Mouse (Mus musculus) MEL (cell line): ENCODE results near the gene Atf5. TPM values are rescaled to one million over a fixed set of nuclear protein-coding genes. Genes with fewer than 3 reads are reported as not detected.

Source experiments
- DNase-seq: peaks from one replicate; pipeline ENCODE4 v3.0.0; 2011; ENCODE audit warnings: low read depth, low spot score
- H3K27ac ChIP-seq: 2 replicates; pipeline ENCODE4 v1.5.1; 2012; ENCODE audit warnings: low read depth, mild to moderate bottlenecking, control low read depth, low read length, moderate library complexity; ENCODE audit not compliant: control insufficient read depth
- H3K27me3 ChIP-seq, 2 experiments: fragments of 150-350 bp in 1 of 2; sonication (generic) in 1 of 2; 2 replicates each; pipeline ENCODE4 v1.6.1; 2012; ENCODE audit warnings: low read length in 2 of 2, mild to moderate bottlenecking in 2 of 2, improper control_type of control experiment in 1 of 2, moderate library complexity in 1 of 2; ENCODE audit not compliant: insufficient read depth in 2 of 2, control insufficient read depth in 1 of 2
- H3K36me3 ChIP-seq, 2 experiments: 2 replicates each; pipeline ENCODE4 v1.6.1; 2012 to 2014; ENCODE audit warnings: low read length in 2 of 2, improper control_type of control experiment in 1 of 2, inconsistent platforms in 1 of 2, mild to moderate bottlenecking in 1 of 2; ENCODE audit not compliant: insufficient read depth in 2 of 2, control insufficient read depth in 1 of 2
- H3K4me1 ChIP-seq, 2 experiments: fragments of 150-350 bp in 1 of 2; sonication (generic) in 1 of 2; 2 replicates each; pipeline ENCODE4 v1.6.1; 2012; ENCODE audit warnings: low read length in 2 of 2, improper control_type of control experiment in 1 of 2, mild to moderate bottlenecking in 1 of 2; ENCODE audit not compliant: insufficient read depth in 2 of 2, control insufficient read depth in 1 of 2
- H3K4me3 ChIP-seq, 2 experiments: fragments of 150-350 bp in 1 of 2; sonication (generic) in 1 of 2; 2 replicates each; pipeline ENCODE4 v1.5.1; 2012; ENCODE audit warnings: low read depth in 2 of 2, low read length in 2 of 2, mild to moderate bottlenecking in 2 of 2, moderate library complexity in 2 of 2, control low read depth in 1 of 2, improper control_type of control experiment in 1 of 2; ENCODE audit not compliant: control insufficient read depth in 1 of 2, insufficient read depth in 1 of 2
- H3K79me2 ChIP-seq: 2 replicates; pipeline ENCODE4 v1.6.1; 2012; ENCODE audit warnings: mild to moderate bottlenecking, low read length, moderate library complexity; ENCODE audit not compliant: control insufficient read depth, poor library complexity, insufficient read depth
- H3K9ac ChIP-seq: 2 replicates; pipeline ENCODE4 v1.6.1; 2012; ENCODE audit warnings: low read depth, mild to moderate bottlenecking, control low read depth, low read length, moderate library complexity; ENCODE audit not compliant: control insufficient read depth, poor library complexity, severe bottlenecking
- H3K9me3 ChIP-seq: fragments of 150-350 bp; sonication (generic); replicated peaks from 2 replicates; pipeline ENCODE4 v1.6.1; 2012; ENCODE audit warnings: mild to moderate bottlenecking, low read length, improper control_type of control experiment, moderate library complexity; ENCODE audit not compliant: insufficient read depth
- BHLHE40 ChIP-seq: IDR thresholded peaks from 2 replicates; pipeline ENCODE4 v1.6.1; 2012; ENCODE audit warnings: low read depth, mild to moderate bottlenecking, inconsistent platforms, low read length, improper control_type of control experiment, borderline replicate concordance
- CTCF ChIP-seq, 3 experiments: IDR thresholded peaks in 2 of 3; conservative IDR thresholded peaks in 1 of 3; 2 replicates each; pipeline ENCODE4 v1.5.1; 2011 to 2012; ENCODE audit warnings: low read length in 3 of 3, low read depth in 2 of 3, mild to moderate bottlenecking in 2 of 3, improper control_type of control experiment in 1 of 3, inconsistent platforms in 1 of 3, mixed read lengths in 1 of 3, moderate library complexity in 1 of 3; ENCODE audit not compliant: control insufficient read depth in 1 of 3, insufficient read depth in 1 of 3, poor library complexity in 1 of 3, severe bottlenecking in 1 of 3
- EP300 ChIP-seq, 2 experiments: IDR thresholded peaks; 2 replicates each; pipeline ENCODE4 v1.6.1; 2011; ENCODE audit warnings: improper control_type of control experiment in 2 of 2, low read length in 2 of 2, low read depth in 1 of 2, mild to moderate bottlenecking in 1 of 2
- GABPA ChIP-seq: IDR thresholded peaks from 2 replicates; pipeline ENCODE4 v1.6.1; 2012; ENCODE audit warnings: low read depth, mild to moderate bottlenecking, inconsistent platforms, low read length, improper control_type of control experiment, moderate library complexity
- HCFC1 ChIP-seq: IDR thresholded peaks from 2 replicates; pipeline ENCODE4 v1.6.1; 2012; ENCODE audit warnings: low read depth, mild to moderate bottlenecking, inconsistent platforms, low read length, improper control_type of control experiment, moderate library complexity
- JUND ChIP-seq: IDR thresholded peaks from 2 replicates; pipeline ENCODE4 v1.6.1; 2011; ENCODE audit warnings: low read depth, mild to moderate bottlenecking, improper control_type of control experiment, low read length
- KAT2A ChIP-seq: conservative IDR thresholded peaks from 2 replicates; pipeline ENCODE4 v1.6.1; 2012; ENCODE audit warnings: low read depth, low read length, improper control_type of control experiment, inconsistent platforms
- MAZ ChIP-seq: IDR thresholded peaks from 2 replicates; pipeline ENCODE4 v1.6.1; 2012; ENCODE audit warnings: low read depth, mild to moderate bottlenecking, inconsistent platforms, low read length, improper control_type of control experiment
- MEF2A ChIP-seq: IDR thresholded peaks from 2 replicates; pipeline ENCODE4 v1.6.1; 2014; ENCODE audit warnings: low read depth, mild to moderate bottlenecking, inconsistent platforms, low read length, improper control_type of control experiment; ENCODE audit not compliant: poor library complexity, insufficient replicate concordance, severe bottlenecking; ENCODE audit errors: extremely low read depth
- MYC ChIP-seq: IDR thresholded peaks from 2 replicates; pipeline ENCODE4 v1.6.1; 2011; ENCODE audit warnings: low read depth, mild to moderate bottlenecking, low read length, improper control_type of control experiment, moderate library complexity
- NRF1 ChIP-seq: IDR thresholded peaks from 2 replicates; pipeline ENCODE4 v1.6.1; 2014; ENCODE audit warnings: low read depth, mild to moderate bottlenecking, inconsistent platforms, low read length, improper control_type of control experiment, moderate library complexity; ENCODE audit not compliant: poor library complexity, insufficient read depth, severe bottlenecking
- POLR2AphosphoS5 ChIP-seq: IDR thresholded peaks from 2 replicates; pipeline ENCODE4 v1.6.1; 2012; ENCODE audit warnings: low read depth, borderline replicate concordance, mild to moderate bottlenecking, inconsistent platforms, low read length, moderate library complexity, mixed read lengths
- TBP ChIP-seq: IDR thresholded peaks from 2 replicates; pipeline ENCODE4 v1.8.0; 2011; ENCODE audit warnings: low read depth, low read length, improper control_type of control experiment
- USF2 ChIP-seq, 2 experiments: IDR thresholded peaks; 2 replicates each; pipeline ENCODE4 v1.6.1; 2011 to 2012; ENCODE audit warnings: improper control_type of control experiment in 2 of 2, low read length in 2 of 2, borderline replicate concordance in 1 of 2, inconsistent platforms in 1 of 2, low read depth in 1 of 2, mild to moderate bottlenecking in 1 of 2; ENCODE audit not compliant: insufficient read depth in 1 of 2
- ZC3H11A ChIP-seq: IDR thresholded peaks from 2 replicates; pipeline ENCODE4 v1.6.1; 2012; ENCODE audit warnings: low read depth, mild to moderate bottlenecking, inconsistent platforms, low read length, improper control_type of control experiment
- ZMIZ1 ChIP-seq: IDR thresholded peaks from 2 replicates; pipeline ENCODE4 v1.6.1; 2012; ENCODE audit warnings: low read depth, mild to moderate bottlenecking, inconsistent platforms, low read length, improper control_type of control experiment, moderate library complexity
- polyA plus RNA-seq, 2 experiments: library from polyadenylated mRNA; stranded (reverse) in 1 of 2; unstranded in 1 of 2; fragments of >175 nt in 1 of 2; fragments of >200 nt in 1 of 2; gene quantifications; 2 replicates each; pipeline versions ENCODE4 v1.2.1 to v1.2.4; 2012; ENCODE audit warnings: low replicate concordance in 2 of 2, low read depth in 1 of 2; ENCODE audit not compliant: insufficient read length in 2 of 2, insufficient read depth in 1 of 2, missing spikeins in 1 of 2
- total RNA-seq: library from RNA; depleted of rRNA; stranded (reverse); fragments of 300-350 nt; gene quantifications from 2 replicates; pipeline ENCODE4 v1.2.3, GENCODE M21; 2012

Gene Atf5
- total and polyA plus RNA-seq, 3 experiments: 17.6 to 95.5 TPM; not detected in 1

DNA sequence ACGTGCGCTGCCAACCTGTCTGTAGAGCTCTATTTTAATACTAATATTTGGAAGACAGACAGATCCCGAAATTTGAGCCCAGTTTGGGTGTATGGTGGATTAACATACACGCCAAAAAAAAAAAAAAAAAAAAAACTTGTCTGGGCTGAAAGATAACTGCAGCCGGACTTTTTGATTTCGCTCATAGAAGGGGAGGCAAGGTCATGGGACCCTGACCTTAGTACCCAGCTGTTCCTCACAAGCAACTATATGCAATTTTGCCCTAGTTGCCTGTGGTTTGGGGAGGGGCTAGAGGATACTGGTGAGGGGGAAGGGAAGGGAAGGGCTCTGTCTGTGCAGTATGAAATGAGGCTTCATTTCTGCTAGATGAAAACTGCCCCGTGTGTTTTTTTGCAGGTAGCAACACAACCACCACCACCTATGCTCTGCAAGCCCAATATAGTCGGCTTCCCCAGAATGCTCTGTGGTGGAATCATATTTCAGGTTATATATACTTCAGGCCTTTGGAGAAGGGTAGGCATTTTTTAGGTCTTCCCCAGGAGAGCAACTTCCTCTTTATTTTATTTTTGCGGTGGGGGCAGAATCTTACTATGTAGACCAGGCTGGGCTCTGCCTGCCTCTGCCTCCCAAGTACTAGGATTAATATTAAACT is 39.9 kb upstream of the Atf5 start (continued):
- TF ChIP-seq ZC3H11A (no peak), CTCF (IDR thresholded peaks at IDR 0.05 in 2 of 3, conservative IDR thresholded peaks at IDR 0.05 in 1 of 3; ENCODE audit: control insufficient read depth in 1 of 3, insufficient read depth in 1 of 3, low read depth in 2 of 3, low read length in 3 of 3, poor library complexity in 1 of 3, severe bottlenecking in 1 of 3) (no peak), NRF1 (no peak), HCFC1 (no peak), USF2 (IDR thresholded peaks at IDR 0.05; ENCODE audit: borderline replicate concordance in 1 of 2, insufficient read depth in 1 of 2, low read depth in 1 of 2, low read length in 2 of 2) (no peak), ZMIZ1 (no peak), JUND (no peak), MEF2A (no peak)

DNA sequence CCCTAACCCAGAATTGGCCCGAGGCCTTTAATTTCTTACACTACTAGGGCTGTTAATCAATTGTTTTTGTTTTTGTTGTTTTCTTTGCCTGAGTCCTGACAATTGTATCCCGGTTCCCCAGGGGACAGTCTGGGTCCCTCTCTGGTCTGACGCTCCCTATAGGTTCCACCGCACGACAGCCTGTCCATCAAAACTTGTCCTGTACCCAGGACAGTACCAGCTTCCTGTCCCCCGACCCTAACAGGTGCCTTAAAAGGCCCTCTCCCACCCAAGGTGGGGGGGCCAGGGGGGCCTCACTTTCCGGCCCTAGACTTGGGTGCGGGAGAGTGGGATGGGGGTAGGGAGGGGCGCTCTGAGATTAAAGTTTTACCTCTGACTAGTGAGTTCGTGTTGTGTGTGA is 38.6 kb upstream of the Atf5 start:
- Histone ChIP-seq H3K4me3 (no peak overlapping the region), H3K4me1 (peaks cover 5 to 31% of the 10 kb centered on the region in 2 experiments), H3K9me3 (no peaks in the 10 kb centered on the region), H3K36me3 (peaks cover 0 to 20% of the 10 kb centered on the region in 2 experiments; a peak in 2 of 4 replicates), H3K27ac (no peak overlapping the region), H3K27me3 (no peaks in the 10 kb centered on the region), H3K9ac (no peak overlapping the region), H3K79me2 (peaks cover 25% of the 10 kb centered on the region)
- no peak for DNase-seq
- TF ChIP-seq EP300 (IDR thresholded peaks at IDR 0.05; ENCODE audit: low read depth in 1 of 2, low read length in 2 of 2): no peak
- TF ChIP-seq KAT2A: no peak
- no peak for TF ChIP-seq MAZ
- TF ChIP-seq HCFC1: no peak
- no peak for TF ChIP-seq USF2 (IDR thresholded peaks at IDR 0.05; ENCODE audit: borderline replicate concordance in 1 of 2, insufficient read depth in 1 of 2, low read depth in 1 of 2, low read length in 2 of 2)
- no peak for TF ChIP-seq GABPA
- no peak for TF ChIP-seq POLR2AphosphoS5
- TF ChIP-seq BHLHE40: no peak
- no peak for TF ChIP-seq TBP
- TF ChIP-seq MYC: no peak
